9 mouse cellular contexts compared by ENCODE assay signal in the genomic region with DNA sequence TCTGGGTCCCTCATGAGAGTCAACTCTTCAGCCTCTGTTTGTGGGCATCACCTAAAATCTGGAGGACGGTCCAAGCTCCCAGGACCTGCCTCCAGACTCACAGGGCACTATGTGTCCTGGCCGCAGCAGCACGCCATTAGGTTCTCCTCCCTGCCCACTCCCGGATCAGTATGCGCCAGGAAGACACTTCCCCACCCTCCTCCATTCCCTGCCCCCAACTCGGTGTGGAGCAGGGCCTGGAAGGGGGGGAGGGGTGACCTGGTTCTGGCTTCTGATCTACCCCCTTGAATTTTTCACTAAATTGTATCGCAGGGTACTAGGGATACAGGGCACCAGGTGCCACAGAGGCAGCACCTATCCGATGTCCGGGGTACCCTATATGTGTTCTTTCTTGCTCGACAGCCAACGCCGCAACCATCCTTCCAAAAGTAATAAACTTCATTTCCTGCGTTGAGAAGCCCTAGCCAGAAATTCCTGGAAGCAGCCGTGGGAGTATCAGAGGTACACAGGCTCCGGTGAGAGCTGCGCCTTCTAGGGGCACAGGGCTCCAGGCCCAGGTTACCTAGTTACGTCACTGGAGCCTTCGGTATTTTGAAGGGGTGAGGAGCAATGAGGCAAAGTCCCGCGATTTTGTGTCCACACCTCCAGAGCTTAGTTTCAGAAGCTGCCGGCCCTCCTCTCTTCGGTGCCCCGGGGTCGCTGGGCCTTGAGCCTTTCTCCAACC. TPM values are rescaled to one million over a fixed set of nuclear protein-coding genes. Genes with fewer than 3 reads are reported as not detected.
DNase-seq lines count a peak whose midpoint lies in the region; ATAC-seq lines count a peak whose summit lies in the region.
"Had no signal": no experiment of that assay in that cellular context is flagged by ENCODE, and none has a peak within 500 bp of the region (broad histone marks: within the 10 kb centered on the region; RNA-seq: fewer than 3 reads in every experiment).

No protein-coding gene starts in this region.

- peak overlapping the region; percentile 99 for H3K27ac ChIP-seq in hindbrain, embryonic 12.5 days
- peak overlapping the region; percentile 98 for H3K27ac ChIP-seq in midbrain, embryonic 13.5 days

- no peaks in the 10 kb centered on the region for H3K9me3 ChIP-seq in hindbrain, embryonic 12.5 days (replicated peaks)
- H3K9me3 ChIP-seq in midbrain, embryonic 13.5 days, result no peaks in the 10 kb centered on the region

- peaks cover 62% of the 10 kb centered on the region for H3K27me3 ChIP-seq in hindbrain, embryonic 12.5 days
- H3K27me3 ChIP-seq in midbrain, embryonic 13.5 days, result peaks cover 75% of the 10 kb centered on the region

- ATAC-seq in hindbrain, embryonic 12.5 days (ENCODE audit: low FRiP score), result no peak
- no peak for ATAC-seq in midbrain, embryonic 13.5 days

- DNase-seq in cerebellum, postnatal 10 days, result peak; percentile 48 to 59
- no peak for DNase-seq in cerebellum, postnatal 14 days
- DNase-seq in R1 (ENCODE audit: low read depth, low spot score), result peak; percentile 58
- no peak for DNase-seq in adrenal gland, adult 18-20 months (ENCODE audit: low spot score in 2 of 2)
- DNase-seq in thymus, postnatal 4 days, result no peak
- DNase-seq in lung, postnatal 4 days, result no peak

- H3K36me3 ChIP-seq in hindbrain, embryonic 12.5 days, result no peaks in the 10 kb centered on the region
- no peaks in the 10 kb centered on the region for H3K36me3 ChIP-seq in midbrain, embryonic 13.5 days

- H3K4me3 ChIP-seq in hindbrain, embryonic 12.5 days, result peak overlapping the region; percentile 91
- peak overlapping the region; percentile 78 for H3K4me3 ChIP-seq in midbrain, embryonic 13.5 days (replicated peaks)

- H3K4me2 ChIP-seq in hindbrain, embryonic 12.5 days (replicated peaks), result peak overlapping the region; percentile 89
- peak overlapping the region; percentile 77 for H3K4me2 ChIP-seq in midbrain, embryonic 13.5 days (replicated peaks)

- peaks cover 79% of the 10 kb centered on the region for H3K4me1 ChIP-seq in hindbrain, embryonic 12.5 days
- peaks cover 80% of the 10 kb centered on the region for H3K4me1 ChIP-seq in midbrain, embryonic 13.5 days (replicated peaks)

- H3K9ac ChIP-seq in hindbrain, embryonic 12.5 days, result peak overlapping the region; percentile 60
- peak overlapping the region; percentile 87 for H3K9ac ChIP-seq in midbrain, embryonic 13.5 days (replicated peaks)

- WGBS in hindbrain, embryonic 12.5 days, result 1% methylated on average over 24 of the region's 24 CpGs
- WGBS in midbrain, embryonic 13.5 days, result under 1% methylated on average over 24 of the region's 24 CpGs

RNA-seq across cellular contexts. Expression of a gene that starts 3.6 kb away (rescaled TPM):
- polyA plus RNA-seq in hindbrain, embryonic 12.5 days (2016; fragmentation: Nextera tagmentation; extraction: Ambion mirVana), result 23.0 and 23.4 TPM in 2 replicates
- 18.1 and 18.2 TPM in 2 replicates for polyA plus RNA-seq in midbrain, embryonic 13.5 days (2015; fragmentation: Nextera tagmentation; extraction: Ambion mirVana)
- 10 to 100 TPM in 1 of 2 experiments, 1 to 10 TPM in 1; 2.6 to 12.3 TPM for total RNA-seq in adrenal gland, adult 18-20 months (2021)
- polyA plus RNA-seq: liver, adult 2 months had no signal

Comparison
In these comparisons a context has a peak if more than half of its experiments do, and no peak if none do; other contexts are left out.
1. DNase-seq: peak in cerebellum, postnatal 10 days (2 of 2) and R1 (single experiment); none in cerebellum, postnatal 14 days (0 of 2), adrenal gland, adult 18-20 months (0 of 2), thymus, postnatal 4 days (single experiment) and lung, postnatal 4 days (0 of 2).